ENCODE assay signal across 10 mouse cellular contexts in the genomic region with DNA sequence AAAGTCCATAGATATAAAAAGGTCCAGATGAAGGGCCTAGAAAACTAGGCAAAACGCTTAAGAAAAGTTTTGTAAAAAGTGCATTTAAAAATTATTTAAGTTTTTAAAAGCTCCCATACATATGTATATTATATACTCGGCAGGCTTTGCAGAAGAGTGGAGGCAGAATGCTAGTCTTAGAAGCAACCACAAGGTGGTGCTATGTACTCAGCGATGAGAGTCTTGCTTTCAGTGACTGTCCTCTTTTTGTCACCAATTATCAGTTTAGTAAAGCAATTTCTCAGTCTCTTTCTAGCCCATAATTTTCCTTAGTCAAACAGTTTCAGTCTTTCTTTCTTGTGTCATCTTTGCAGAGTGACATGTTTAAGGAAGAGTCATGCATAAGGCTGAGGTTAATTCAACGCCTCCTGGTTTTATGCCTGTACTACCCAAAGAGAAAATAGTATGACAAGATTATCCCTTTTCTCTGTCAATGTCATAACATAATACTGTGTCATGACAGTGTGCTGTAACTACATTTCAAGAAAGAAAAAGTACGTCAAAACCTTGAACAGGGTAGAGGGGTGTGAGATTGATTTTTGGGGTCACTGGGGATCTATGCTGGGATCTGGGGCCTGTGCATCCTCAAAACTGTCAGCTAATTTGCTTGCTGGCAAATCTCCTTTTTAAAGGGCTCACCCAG. TPM values are rescaled to one million over a fixed set of nuclear protein-coding genes. Genes with fewer than 3 reads are reported as not detected.
DNase-seq lines count a peak whose midpoint lies in the region; ATAC-seq and TF ChIP-seq lines count a peak whose summit lies in the region.
"Had no signal": no experiment of that assay in that cellular context is flagged by ENCODE, and none has a peak within 500 bp of the region (broad histone marks: within the 10 kb centered on the region; RNA-seq: fewer than 3 reads in every experiment).

No protein-coding gene starts in this region.

- no peaks in the 10 kb centered on the region for H3K9me3 ChIP-seq in hindbrain, postnatal 0 days (ENCODE audit: low read length)
- H3K9me3 ChIP-seq: embryonic facial prominence, embryonic 13.5 days; liver, embryonic 13.5 days had no signal

- 29% methylated on average over 5 of the region's 5 CpGs for WGBS in hindbrain, postnatal 0 days

- no peak overlapping the region for H3K4me3 ChIP-seq in hindbrain, postnatal 0 days (ENCODE audit: low read length)
- H3K4me3 ChIP-seq: embryonic facial prominence, embryonic 13.5 days; liver, embryonic 13.5 days had no signal

- intact Hi-C loops in left cerebral cortex, postnatal 4 days (cut with DNase I): loop anchor here (2.0 to 10.0 kb wide), 2 partner anchors 437 to 1341 kb away; no protein-coding TSS in a partner anchor

- no peaks in the 10 kb centered on the region for H3K36me3 ChIP-seq in hindbrain, postnatal 0 days (ENCODE audit: insufficient read depth, low read length)
- H3K36me3 ChIP-seq: embryonic facial prominence, embryonic 13.5 days; liver, embryonic 13.5 days had no signal

- CTCF ChIA-PET in Patski (lab: Charles Lee): interaction anchor here (0.6 to 5.5 kb wide), 18 partner anchors 8 to 438 kb away, joined by 3 to 54 read pairs (median 4); partner anchors contain the start of genes P2rx3 and Ssrp1

- ATAC-seq in Patski: peak; percentile 75
- peak; percentile 70 for ATAC-seq in hindbrain, postnatal 0 days

- no peak overlapping the region for H3K27ac ChIP-seq in hindbrain, postnatal 0 days
- H3K27ac ChIP-seq: embryonic facial prominence, embryonic 13.5 days; liver, embryonic 13.5 days had no signal

- no peaks in the 10 kb centered on the region for H3K27me3 ChIP-seq in Patski
- no peaks in the 10 kb centered on the region for H3K27me3 ChIP-seq in hindbrain, postnatal 0 days (ENCODE audit: insufficient read depth, low read length)
- H3K27me3 ChIP-seq: embryonic facial prominence, embryonic 13.5 days; liver, embryonic 13.5 days had no signal

- no peak overlapping the region for H3K9ac ChIP-seq in hindbrain, postnatal 0 days (replicated peaks; ENCODE audit: low read length)
- H3K9ac ChIP-seq: embryonic facial prominence, embryonic 13.5 days; liver, embryonic 13.5 days had no signal

- POLR2A ChIA-PET in Patski (lab: Charles Lee): interaction anchor here (0.8 kb wide), 1 partner anchor 122 kb away, joined by 3 read pairs; no protein-coding TSS in a partner anchor

- TF ChIP-seq CTCF in Patski (IDR thresholded peaks at IDR 0.05): peak; percentile 79
- peak; percentile 89 for TF ChIP-seq CTCF in hindbrain, postnatal 0 days (IDR thresholded peaks at IDR 0.05; ENCODE audit: low read depth)

- no peaks in the 10 kb centered on the region for H3K4me1 ChIP-seq in hindbrain, postnatal 0 days (ENCODE audit: insufficient read depth, low read length)
- H3K4me1 ChIP-seq: embryonic facial prominence, embryonic 13.5 days; liver, embryonic 13.5 days had no signal

- no peak overlapping the region for H3K4me2 ChIP-seq in hindbrain, postnatal 0 days (ENCODE audit: low read depth, low read length)
- H3K4me2 ChIP-seq: embryonic facial prominence, embryonic 13.5 days; liver, embryonic 13.5 days had no signal

- DNase-seq in left cerebral cortex, adult 11 months (ENCODE audit: low spot score): peak; percentile 55
- no peak for DNase-seq in left cerebral cortex, adult 8-10 months (ENCODE audit: low spot score in 2 of 2)
- DNase-seq in Patski (ENCODE audit: low read depth, low spot score): no peak
- DNase-seq in embryo, embryonic 11 days: peak; percentile 81
- DNase-seq in hindbrain, postnatal 0 days (ENCODE audit: low spot score): peak; percentile 88
- DNase-seq in left cerebral cortex, postnatal 4 days: peak; percentile 36
- DNase-seq in natural killer cell, adult 2 months (ENCODE audit: low spot score in 2 of 2): peak; percentile 17 to 25
- DNase-seq in ovary, postnatal 14 days (ENCODE audit: low spot score): no peak

- in situ Hi-C loops in Patski (cut with MboI; ENCODE audit: low pct_unique_long_range_greater_than_20kb): loop anchor here (5.0 kb wide), 3 partner anchors 101 to 439 kb away; no protein-coding TSS in a partner anchor

RNA-seq across cellular contexts. Expression of gene Aplnr, which starts 12.7 kb away (rescaled TPM):
- total RNA-seq in left cerebral cortex, adult 8-10 months (2022): under 1 TPM; 0.23 to 0.28 (median 0.27) TPM
- 0.12 TPM for polyA plus RNA-seq in Patski (2021)
- 22.2 and 24.2 TPM in 2 replicates for total RNA-seq in hindbrain, postnatal 0 days (2014; rRNA removed)
- 21.0 and 22.1 TPM in 2 replicates for polyA plus RNA-seq in hindbrain, postnatal 0 days (2015; fragmentation: Nextera tagmentation; extraction: Ambion mirVana)
- total RNA-seq in left cerebral cortex, postnatal 4 days (2021): 10 to 100 TPM; 27.9 to 28.4 TPM

Comparison
In these comparisons a context has a peak if more than half of its experiments do, and no peak if none do; other contexts are left out.
1. DNase-seq: peak in left cerebral cortex, adult 11 months (single experiment), embryo, embryonic 11 days (single experiment), hindbrain, postnatal 0 days (single experiment), left cerebral cortex, postnatal 4 days (single experiment) and natural killer cell, adult 2 months (2 of 2); none in left cerebral cortex, adult 8-10 months (0 of 2), Patski (single experiment) and ovary, postnatal 14 days (single experiment).
2. RNA of gene Aplnr, which starts 12.7 kb away (total RNA-seq): 27.9 to 28.4 TPM in left cerebral cortex, postnatal 4 days and 22.2 to 24.2 TPM in hindbrain, postnatal 0 days; 0.23 to 0.28 TPM in left cerebral cortex, adult 8-10 months; every median in the first group is over 10 times any median in the second.